Mouse (Mus musculus) forebrain, embryonic 11.5 days (tissue): Measurements from ENCODE around the gene Slit1. TPM values are rescaled to one million over a fixed set of nuclear protein-coding genes. Genes with fewer than 3 reads are reported as not detected.

Experiments used
- ATAC-seq: fragments of 200-750 bp; cut with Nextera tagmentation; replicated peaks from 2 replicates; pipeline ENCODE4 v1.8.0; 2017; ENCODE audit warnings: moderate TSS enrichment; ENCODE audit not compliant: low FRiP score
- DNase-seq: peaks from one replicate; pipeline ENCODE4 v3.0.0-alpha.2; 2017; ENCODE audit warnings: low spot score
- H3K27ac ChIP-seq: fragments of 300-500 bp; sonication (generic); 2 replicates; pipeline ENCODE4 v1.5.1; 2014; ENCODE audit warnings: low read depth, low read length
- H3K27me3 ChIP-seq: fragments of 300-500 bp; sonication (generic); 2 replicates; pipeline ENCODE4 v1.6.1; 2014; ENCODE audit warnings: mild to moderate bottlenecking, low read length, mixed read lengths; ENCODE audit not compliant: control insufficient read depth, insufficient read depth
- H3K36me3 ChIP-seq: fragments of 300-500 bp; sonication (generic); 2 replicates; pipeline ENCODE4 v1.6.1; 2014; ENCODE audit warnings: mild to moderate bottlenecking, low read length, moderate library complexity, mixed read lengths; ENCODE audit not compliant: control insufficient read depth, insufficient read depth
- H3K4me1 ChIP-seq: fragments of 300-500 bp; sonication (generic); replicated peaks from 2 replicates; pipeline ENCODE4 v1.6.1; 2014; ENCODE audit warnings: low read length, mixed read lengths; ENCODE audit not compliant: control insufficient read depth, insufficient read depth
- H3K4me2 ChIP-seq: fragments of 300-500 bp; sonication (generic); 2 replicates; pipeline ENCODE4 v1.6.1; 2014; ENCODE audit warnings: low read depth, mild to moderate bottlenecking, low read length, moderate library complexity, mixed read lengths; ENCODE audit not compliant: severe bottlenecking
- H3K4me3 ChIP-seq: fragments of 300-500 bp; sonication (generic); 2 replicates; pipeline ENCODE4 v1.5.1; 2014; ENCODE audit warnings: low read depth, low read length
- H3K9ac ChIP-seq: fragments of 300-500 bp; sonication (generic); 2 replicates; pipeline ENCODE4 v1.6.1; 2014; ENCODE audit warnings: low read length
- H3K9me3 ChIP-seq: fragments of 300-500 bp; sonication (generic); 2 replicates; pipeline ENCODE4 v1.6.1; 2016; ENCODE audit warnings: low read length, mixed read lengths; ENCODE audit not compliant: control insufficient read depth
- WGBS: fragments of 180-500 bp; shearing (Covaris S2); extraction: QIAGEN DNeasy Blood & Tissue Kit; methylation state at CpG from one replicate; pipeline ENCODE4 v1.1.7; 2014; 5-methylcytosine and 5-hydroxymethylcytosine counted together
- polyA plus RNA-seq: library from polyadenylated mRNA; unstranded; fragments of >200 nt; fragmentation: Nextera tagmentation; extraction: Ambion mirVana; gene quantifications from 2 replicates; pipeline ENCODE4 v1.2.1, GENCODE M21; 2014

The Slit1 gene
- polyA plus RNA-seq, 1 experiment from 2014 or later, result 4.6 TPM

- no peak overlapping the region for H3K27ac ChIP-seq
- H3K9ac ChIP-seq, result no peak overlapping the region
- no peak for ATAC-seq
- H3K9me3 ChIP-seq, result no peaks in the 10 kb centered on the region
- H3K4me1 ChIP-seq, result no peaks in the 10 kb centered on the region
- no peak overlapping the region for H3K4me2 ChIP-seq
- 93% methylated on average over 10 of the region's 10 CpGs for WGBS
- no peak for DNase-seq
- peaks cover 6% of the 10 kb centered on the region for H3K36me3 ChIP-seq
- no peaks in the 10 kb centered on the region for H3K27me3 ChIP-seq
- no peak overlapping the region for H3K4me3 ChIP-seq
Observed at GRCm38 (mm10) chr19:41586752-41587151, 156.7 kb downstream of the Slit1 start.

GRCm38 (mm10) chr19:41582918-41583514 is 160.4 kb downstream of the Slit1 start:
- Histone ChIP-seq H3K27ac (no peak overlapping the region), H3K9ac (no peak overlapping the region), H3K9me3 (no peaks in the 10 kb centered on the region), H3K4me1 (no peaks in the 10 kb centered on the region), H3K27me3 (no peaks in the 10 kb centered on the region), H3K4me3 (no peak overlapping the region), H3K36me3 (peaks cover 6% of the 10 kb centered on the region), H3K4me2 (no peak overlapping the region)
- ATAC-seq, result no peak
- 98% methylated on average over 5 of the region's 5 CpGs for WGBS
- no peak for DNase-seq

GRCm38 (mm10) chr19:41581706-41582420 is 161.6 kb downstream of the Slit1 start, which contains the start of gene Gm340:
Gene Gm340 (plus strand): TSS chr19:41582370.
- 94% methylated on average over 23 of the region's 23 CpGs for WGBS
- no peaks in the 10 kb centered on the region for H3K4me1 ChIP-seq
- H3K9ac ChIP-seq, result no peak within 1 kb of the TSS
- no peak for DNase-seq
- H3K4me2 ChIP-seq, result no peak within 1 kb of the TSS
- ATAC-seq, result no peak
- no peak within 1 kb of the TSS for H3K27ac ChIP-seq
- H3K9me3 ChIP-seq, result no peaks in the 10 kb centered on the region
- no peaks in the 10 kb centered on the region for H3K27me3 ChIP-seq
- peaks cover 6% of the 10 kb centered on the region for H3K36me3 ChIP-seq
- no peak within 1 kb of the TSS for H3K4me3 ChIP-seq

GRCm38 (mm10) chr19:41579311-41579920 is 164.0 kb downstream of the Slit1 start:
- Histone ChIP-seq H3K36me3 (peaks cover 6% of the 10 kb centered on the region), H3K4me3 (no peak overlapping the region), H3K4me2 (no peak overlapping the region), H3K9me3 (no peaks in the 10 kb centered on the region), H3K4me1 (no peaks in the 10 kb centered on the region), H3K27me3 (no peaks in the 10 kb centered on the region), H3K9ac (no peak overlapping the region), H3K27ac (no peak overlapping the region)
- no peak for ATAC-seq
- DNase-seq, result no peak
- WGBS, result 92% methylated on average over 4 of the region's 4 CpGs

GRCm38 (mm10) chr19:41577576-41577975 is 165.9 kb downstream of the Slit1 start:
- H3K4me2 ChIP-seq, result no peak overlapping the region
- no peak overlapping the region for H3K4me3 ChIP-seq
- no peak overlapping the region for H3K9ac ChIP-seq
- no peak for DNase-seq
- no peak overlapping the region for H3K27ac ChIP-seq
- H3K27me3 ChIP-seq, result no peaks in the 10 kb centered on the region
- H3K4me1 ChIP-seq, result no peaks in the 10 kb centered on the region; the same call in 1 of the 2 replicates
- no peaks in the 10 kb centered on the region for H3K9me3 ChIP-seq
- ATAC-seq, result no peak
- peaks cover 2% of the 10 kb centered on the region for H3K36me3 ChIP-seq

- no peak for ATAC-seq
- Histone ChIP-seq H3K36me3 (no peaks in the 10 kb centered on the region), H3K27ac (no peak overlapping the region), H3K4me1 (no peaks in the 10 kb centered on the region; the same call in 1 of the 2 replicates), H3K4me2 (no peak overlapping the region), H3K27me3 (no peaks in the 10 kb centered on the region), H3K4me3 (no peak overlapping the region), H3K9me3 (no peaks in the 10 kb centered on the region), H3K9ac (no peak overlapping the region)
- WGBS, result 87% methylated on average over 2 of the region's 2 CpGs
- DNase-seq, result no peak
Observed at GRCm38 (mm10) chr19:41573700-41574099, 169.8 kb downstream of the Slit1 start.

- H3K4me1 ChIP-seq, result no peaks in the 10 kb centered on the region; the same call in 1 of the 2 replicates
- no peak overlapping the region for H3K4me3 ChIP-seq
- no peak overlapping the region for H3K4me2 ChIP-seq
- H3K27ac ChIP-seq, result no peak overlapping the region
- no peaks in the 10 kb centered on the region for H3K36me3 ChIP-seq
- no peaks in the 10 kb centered on the region for H3K27me3 ChIP-seq
- ATAC-seq (no peak), DNase-seq (no peak)
- H3K9ac ChIP-seq, result no peak overlapping the region
- no peaks in the 10 kb centered on the region for H3K9me3 ChIP-seq
- 74% methylated on average over 2 of the region's 2 CpGs for WGBS
Observed at GRCm38 (mm10) chr19:41568791-41569190, 174.7 kb downstream of the Slit1 start.

- DNase-seq (no peak), ATAC-seq (no peak)
- Histone ChIP-seq H3K4me2 (no peak overlapping the region), H3K27ac (no peak overlapping the region), H3K4me3 (no peak overlapping the region), H3K4me1 (no peaks in the 10 kb centered on the region), H3K36me3 (peaks cover 3% of the 10 kb centered on the region; the same call in 1 of the 2 replicates), H3K9me3 (no peaks in the 10 kb centered on the region), H3K27me3 (no peaks in the 10 kb centered on the region), H3K9ac (no peak overlapping the region)
- WGBS, result 89% methylated on average over 3 of the region's 3 CpGs
Observed at GRCm38 (mm10) chr19:41560856-41561255, 182.6 kb downstream of the Slit1 start.
